Mouse (Mus musculus) liver, embryonic 16.5 days (tissue): ENCODE measurements around the gene Chchd4. TPM values are rescaled to one million over a fixed set of nuclear protein-coding genes. Genes with fewer than 3 reads are reported as not detected.
A peak's percentile ranks its signal among the peaks of the same experiment; 100 is the strongest.

ENCODE experiments used
- ATAC-seq: fragments of 200-750 bp; cut with Nextera tagmentation; 2 replicates; pipeline ENCODE4 v1.8.0; 2017; ENCODE audit warnings: low read depth, mild to moderate bottlenecking, moderate number of reproducible peaks, moderate library complexity
- H3K27ac ChIP-seq: fragments of 300-500 bp; sonication (generic); 2 replicates; pipeline ENCODE4 v1.5.1; 2014; ENCODE audit warnings: mild to moderate bottlenecking, low read length
- H3K27me3 ChIP-seq: fragments of 300-500 bp; sonication (generic); 2 replicates; pipeline ENCODE4 v1.6.1; 2014; ENCODE audit warnings: low read depth, low read length, mixed read lengths; ENCODE audit not compliant: control insufficient read depth, insufficient read depth
- H3K36me3 ChIP-seq: fragments of 300-500 bp; sonication (generic); 2 replicates; pipeline ENCODE4 v1.6.1; 2014; ENCODE audit warnings: mild to moderate bottlenecking; ENCODE audit not compliant: control insufficient read depth, insufficient read depth
- H3K4me1 ChIP-seq: fragments of 300-500 bp; sonication (generic); 2 replicates; pipeline ENCODE4 v1.6.1; 2014; ENCODE audit warnings: low read depth, low read length, mixed read lengths; ENCODE audit not compliant: control insufficient read depth
- H3K4me2 ChIP-seq: fragments of 300-500 bp; sonication (generic); 2 replicates; pipeline ENCODE4 v1.6.1; 2014; ENCODE audit warnings: low read depth, low read length, mixed read lengths
- H3K4me3 ChIP-seq: fragments of 300-500 bp; sonication (generic); 2 replicates; pipeline ENCODE4 v1.5.1; 2014; ENCODE audit warnings: low read depth, mild to moderate bottlenecking, low read length
- H3K9ac ChIP-seq: fragments of 300-500 bp; sonication (generic); 2 replicates; pipeline ENCODE4 v1.6.1; 2014; ENCODE audit warnings: low read depth, low read length
- H3K9me3 ChIP-seq: fragments of 300-500 bp; sonication (generic); replicated peaks from 2 replicates; pipeline ENCODE4 v1.6.1; 2016; ENCODE audit warnings: low read length; ENCODE audit not compliant: control insufficient read depth
- WGBS: fragments of 180-500 bp; shearing (Covaris S2); extraction: QIAGEN DNeasy Blood & Tissue Kit; methylation state at CpG from one replicate; pipeline ENCODE4 v1.1.7; 2014; ENCODE audit not compliant: insufficient replicate concordance; 5-methylcytosine and 5-hydroxymethylcytosine counted together
- polyA plus RNA-seq: library from polyadenylated mRNA; unstranded; fragments of >200 nt; fragmentation: Nextera tagmentation; extraction: Ambion mirVana; gene quantifications from 2 replicates; pipeline ENCODE4 v1.2.1, GENCODE M21; 2015

The Chchd4 gene
- polyA plus RNA-seq, 1 experiment from 2014 or later: 9.9 TPM

GRCm38 (mm10) chr6:91508041-91508440 is 34.7 kb upstream of the Chchd4 start:
- H3K27ac ChIP-seq: no peak overlapping the region
- ATAC-seq: no peak

GRCm38 (mm10) chr6:91506036-91506435 is 32.7 kb upstream of the Chchd4 start:
- peak overlapping the region; percentile 46; the same call in 1 of the 2 replicates for H3K27ac ChIP-seq
- H3K9me3 ChIP-seq: no peaks in the 10 kb centered on the region
- no peak overlapping the region for H3K4me3 ChIP-seq
- peak; percentile 21; the same call in 1 of the 2 replicates for ATAC-seq
- no peak overlapping the region for H3K9ac ChIP-seq
- H3K4me2 ChIP-seq: no peak overlapping the region
- 28% methylated on average over 5 of the region's 5 CpGs for WGBS
- H3K36me3 ChIP-seq: peaks cover 22% of the 10 kb centered on the region
- H3K4me1 ChIP-seq: no peaks in the 10 kb centered on the region; the same call in 1 of the 2 replicates
- H3K27me3 ChIP-seq: no peaks in the 10 kb centered on the region

More at GRCm38 (mm10) chr6:91508041-91508440, 34.7 kb upstream of the Chchd4 start:
- H3K27me3 ChIP-seq: no peaks in the 10 kb centered on the region
- H3K9me3 ChIP-seq: no peaks in the 10 kb centered on the region
- no peak overlapping the region for H3K9ac ChIP-seq
- peaks cover 19% of the 10 kb centered on the region for H3K36me3 ChIP-seq
- no peaks in the 10 kb centered on the region; the same call in 1 of the 2 replicates for H3K4me1 ChIP-seq
- no peak overlapping the region for H3K4me2 ChIP-seq
- no peak overlapping the region for H3K4me3 ChIP-seq
- 62% methylated on average over 3 of the region's 3 CpGs for WGBS

- ATAC-seq: no peak
- no peaks in the 10 kb centered on the region for H3K9me3 ChIP-seq
- no peaks in the 10 kb centered on the region for H3K27me3 ChIP-seq
- no peak overlapping the region for H3K4me3 ChIP-seq
- H3K4me1 ChIP-seq: no peaks in the 10 kb centered on the region
- H3K4me2 ChIP-seq: no peak overlapping the region
- WGBS: 49% methylated on average over 1 of the region's 1 CpGs
- no peak overlapping the region for H3K9ac ChIP-seq
- H3K27ac ChIP-seq: no peak overlapping the region
- H3K36me3 ChIP-seq: peaks cover 26% of the 10 kb centered on the region
These were observed 30.0 kb upstream of the Chchd4 start for GRCm38 (mm10) chr6:91503302-91503701.

GRCm38 (mm10) chr6:91494526-91494925 is 21.2 kb upstream of the Chchd4 start:
- Histone ChIP-seq H3K27ac (no peak overlapping the region), H3K27me3 (no peaks in the 10 kb centered on the region), H3K9me3 (no peaks in the 10 kb centered on the region), H3K4me3 (no peak overlapping the region), H3K9ac (no peak overlapping the region), H3K36me3 (peaks cover 4% of the 10 kb centered on the region), H3K4me2 (no peak overlapping the region), H3K4me1 (no peaks in the 10 kb centered on the region)
- 68% methylated on average over 8 of the region's 8 CpGs for WGBS
- ATAC-seq: no peak

GRCm38 (mm10) chr6:91493053-91493452 is 19.7 kb upstream of the Chchd4 start:
- ATAC-seq: no peak
- no peaks in the 10 kb centered on the region; the same call in 1 of the 2 replicates for H3K36me3 ChIP-seq
- H3K27me3 ChIP-seq: no peaks in the 10 kb centered on the region
- WGBS: 43% methylated on average over 10 of the region's 10 CpGs
- no peak overlapping the region for H3K27ac ChIP-seq
- H3K4me3 ChIP-seq: 0 out of 2 replicates have a peak overlapping the region, but pooled peaks have one; percentile 2
- no peak overlapping the region for H3K9ac ChIP-seq
- H3K9me3 ChIP-seq: no peaks in the 10 kb centered on the region
- no peaks in the 10 kb centered on the region; the same call in 1 of the 2 replicates for H3K4me1 ChIP-seq
- no peak overlapping the region for H3K4me2 ChIP-seq

- H3K4me1 ChIP-seq: no peaks in the 10 kb centered on the region; the same call in 1 of the 2 replicates
- no peak overlapping the region for H3K4me3 ChIP-seq
- no peaks in the 10 kb centered on the region for H3K27me3 ChIP-seq
- H3K4me2 ChIP-seq: no peak overlapping the region
- no peak overlapping the region for H3K9ac ChIP-seq
- peaks cover 4% of the 10 kb centered on the region; the same call in 1 of the 2 replicates for H3K36me3 ChIP-seq
- 60% methylated on average over 6 of the region's 6 CpGs for WGBS
- H3K9me3 ChIP-seq: no peaks in the 10 kb centered on the region
- H3K27ac ChIP-seq: no peak overlapping the region
- ATAC-seq: no peak
These were observed 17.7 kb upstream of the Chchd4 start for GRCm38 (mm10) chr6:91491004-91491403.

- Histone ChIP-seq H3K36me3 (peaks cover 4% of the 10 kb centered on the region; the same call in 1 of the 2 replicates), H3K9ac (no peak overlapping the region), H3K9me3 (no peaks in the 10 kb centered on the region), H3K27me3 (no peaks in the 10 kb centered on the region), H3K27ac (no peak overlapping the region), H3K4me1 (no peaks in the 10 kb centered on the region; the same call in 1 of the 2 replicates), H3K4me2 (no peak overlapping the region), H3K4me3 (no peak overlapping the region)
- 70% methylated on average over 10 of the region's 10 CpGs for WGBS
- ATAC-seq: no peak
These were observed 16.5 kb upstream of the Chchd4 start for GRCm38 (mm10) chr6:91489872-91490271.

GRCm38 (mm10) chr6:91488496-91489212 is 15.3 kb upstream of the Chchd4 start:
- peaks cover 4% of the 10 kb centered on the region; the same call in 1 of the 2 replicates for H3K36me3 ChIP-seq
- H3K27ac ChIP-seq: no peak overlapping the region

GRCm38 (mm10) chr6:91486736-91487453 is 13.5 kb upstream of the Chchd4 start:
- H3K4me2 ChIP-seq: no peak overlapping the region
- ATAC-seq: no peak
- no peak overlapping the region for H3K9ac ChIP-seq
- no peaks in the 10 kb centered on the region; the same call in 1 of the 2 replicates for H3K4me1 ChIP-seq
- H3K9me3 ChIP-seq: no peaks in the 10 kb centered on the region
- H3K36me3 ChIP-seq: peaks cover 4% of the 10 kb centered on the region
- no peak overlapping the region for H3K4me3 ChIP-seq
- H3K27me3 ChIP-seq: no peaks in the 10 kb centered on the region
- no peak overlapping the region for H3K27ac ChIP-seq
- 81% methylated on average over 15 of the region's 15 CpGs for WGBS

More at GRCm38 (mm10) chr6:91488496-91489212, 15.3 kb upstream of the Chchd4 start:
- no peak overlapping the region for H3K9ac ChIP-seq
- no peaks in the 10 kb centered on the region; the same call in 1 of the 2 replicates for H3K4me1 ChIP-seq
- H3K4me2 ChIP-seq: no peak overlapping the region
- H3K4me3 ChIP-seq: no peak overlapping the region
- no peak for ATAC-seq
- H3K27me3 ChIP-seq: no peaks in the 10 kb centered on the region
- WGBS: 53% methylated on average over 9 of the region's 9 CpGs
- H3K9me3 ChIP-seq: no peaks in the 10 kb centered on the region
